Mouse (Mus musculus): ENCODE data around the gene Ccl25.

The Ccl25 gene

DNA sequence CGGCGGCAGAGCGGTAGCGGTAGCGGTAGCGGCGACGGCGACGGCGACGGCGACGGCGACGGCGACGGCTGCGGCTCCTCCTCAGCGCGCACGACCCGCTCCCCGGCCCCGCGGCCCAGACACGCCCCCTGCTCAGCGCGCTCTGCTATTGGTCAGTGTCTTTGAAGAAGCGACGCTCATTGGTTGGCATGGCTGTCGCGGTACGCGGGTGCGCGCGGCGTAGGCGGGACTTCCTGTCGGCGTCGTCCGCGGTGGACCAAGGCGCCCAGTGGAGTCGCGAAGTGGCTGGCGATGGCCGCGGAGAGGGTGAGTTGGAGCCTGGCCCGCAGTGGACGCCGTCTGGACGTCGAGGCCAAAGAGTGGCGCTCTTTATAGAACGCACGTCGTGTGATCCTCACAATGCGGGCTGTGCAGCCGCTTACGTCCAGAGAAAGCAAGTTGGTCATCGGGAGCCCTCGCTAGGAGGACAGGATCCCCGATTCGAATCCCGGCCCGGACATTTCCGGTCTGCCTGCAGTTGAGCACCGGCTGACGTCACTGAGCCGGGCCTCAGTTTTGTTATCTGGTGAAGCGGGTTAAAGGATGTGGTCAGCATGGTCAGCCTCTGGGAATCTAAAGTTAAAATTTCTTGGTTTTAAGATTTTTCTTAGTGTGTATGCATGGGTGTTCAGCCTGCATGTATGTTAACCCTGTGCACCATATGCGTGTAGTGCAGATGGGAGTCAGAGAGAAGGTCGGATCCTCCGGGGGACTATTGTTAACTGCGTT lies at the start of gene Ccl25, which contains the start of gene Elavl1:
Gene Ccl25, plus strand, starts transcription at position 228 of the 768 bp plus-strand sequence.
Gene Elavl1, minus strand, starts transcription at position 431 of the 768 bp plus-strand sequence.
- peak; percentile 99 for DNase-seq (ENCODE audit: low read depth, low spot score)

DNA sequence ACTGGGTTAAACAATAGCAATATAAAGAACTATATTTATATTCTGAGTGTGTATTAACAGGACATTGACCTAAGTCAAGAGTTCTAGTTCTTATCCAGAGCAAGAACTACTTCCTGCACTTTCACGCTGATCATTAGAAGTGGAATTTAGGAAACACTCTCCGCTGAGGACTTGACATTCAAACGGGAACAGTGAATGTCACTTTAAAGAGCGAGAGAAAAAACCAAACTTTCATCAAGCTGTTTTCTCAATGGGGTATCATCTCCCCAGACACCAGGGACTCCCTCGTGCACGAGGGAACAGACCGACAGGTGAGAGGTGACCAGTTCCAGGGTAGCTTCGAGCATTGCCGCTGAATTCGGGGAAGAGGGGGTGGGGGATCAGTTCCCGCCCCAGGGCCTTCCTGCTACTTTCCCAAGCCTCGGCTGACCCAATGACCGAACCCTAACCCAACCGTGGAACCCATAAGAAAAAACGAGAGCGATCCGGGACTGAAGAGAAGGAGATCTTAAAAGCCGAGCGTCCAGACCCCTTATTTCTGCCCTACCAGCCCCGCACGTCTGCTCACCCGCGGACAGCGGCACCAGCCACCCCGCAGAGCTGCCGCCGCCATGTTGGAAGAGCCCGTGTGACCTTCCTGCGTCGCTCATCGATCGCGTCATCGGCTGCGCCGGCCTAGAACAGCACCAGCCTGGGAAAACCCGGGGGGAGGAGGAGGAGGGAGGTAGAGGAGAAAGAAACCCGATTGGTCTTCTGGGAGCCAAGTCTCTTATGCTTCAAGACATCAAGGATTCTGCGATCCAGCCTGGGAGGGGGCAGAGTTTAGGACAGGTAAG lies 49.5 kb upstream of the Ccl25 start, which contains the start of gene Timm44:
Gene Timm44, minus strand, starts transcription at position 639 of the 836 bp plus-strand sequence.
- peak; percentile 99 for DNase-seq (ENCODE audit: low read depth, low spot score)

DNA sequence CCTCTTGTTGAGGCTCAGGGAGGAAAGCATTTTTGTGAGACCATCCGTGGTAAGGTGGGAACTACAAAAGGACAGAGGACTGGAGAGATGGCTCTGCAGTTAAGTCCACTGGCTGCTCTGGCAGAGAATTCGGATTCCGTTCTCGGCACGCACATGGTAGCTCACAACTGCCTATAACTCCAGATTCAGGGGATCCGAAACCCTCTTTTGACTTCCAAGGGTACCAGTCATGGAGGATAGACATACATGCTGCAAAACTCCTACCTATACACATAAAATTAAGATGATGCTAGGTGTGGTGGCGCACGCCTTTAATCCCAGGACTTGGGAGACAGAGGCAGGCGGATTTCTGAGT lies 48.9 kb upstream of the Ccl25 start:
- DNase-seq (ENCODE audit: low read depth, low spot score) = no peak

DNA sequence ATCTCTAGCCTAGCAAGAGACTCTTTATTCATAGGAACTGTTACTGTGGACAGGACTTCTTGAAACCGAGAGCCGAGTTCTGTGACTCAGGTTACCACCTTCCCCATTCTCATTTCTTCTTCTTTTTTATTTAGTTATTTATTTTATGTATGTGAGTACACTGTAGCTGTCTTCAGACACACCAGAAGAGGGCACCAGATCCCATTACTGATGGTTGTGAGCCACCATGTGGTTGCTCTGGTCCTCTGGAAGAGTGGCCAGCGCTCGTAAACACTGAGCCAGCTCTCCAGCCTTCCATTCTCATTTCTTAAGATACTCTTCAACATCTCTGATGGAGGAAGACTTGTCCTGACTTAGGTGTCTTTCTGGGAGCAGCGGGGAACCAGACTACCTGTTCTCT lies 32.3 kb upstream of the Ccl25 start:
- DNase-seq (ENCODE audit: low read depth, low spot score) = no peak

- DNase-seq (ENCODE audit: low read depth, low spot score) = no peak
Observed at GRCm38 (mm10) chr8:4297822-4298221, 27.2 kb upstream of the Ccl25 start.

GRCm38 (mm10) chr8:4304124-4304547 lies 20.9 kb upstream of the Ccl25 start:
- no peak for DNase-seq (ENCODE audit: low read depth, low spot score)

GRCm38 (mm10) chr8:4305838-4306237 lies 19.2 kb upstream of the Ccl25 start:
- DNase-seq (ENCODE audit: low read depth, low spot score) = no peak

- no peak for DNase-seq (ENCODE audit: low read depth, low spot score)
Observed at GRCm38 (mm10) chr8:4312104-4312503, 12.9 kb upstream of the Ccl25 start.

DNA sequence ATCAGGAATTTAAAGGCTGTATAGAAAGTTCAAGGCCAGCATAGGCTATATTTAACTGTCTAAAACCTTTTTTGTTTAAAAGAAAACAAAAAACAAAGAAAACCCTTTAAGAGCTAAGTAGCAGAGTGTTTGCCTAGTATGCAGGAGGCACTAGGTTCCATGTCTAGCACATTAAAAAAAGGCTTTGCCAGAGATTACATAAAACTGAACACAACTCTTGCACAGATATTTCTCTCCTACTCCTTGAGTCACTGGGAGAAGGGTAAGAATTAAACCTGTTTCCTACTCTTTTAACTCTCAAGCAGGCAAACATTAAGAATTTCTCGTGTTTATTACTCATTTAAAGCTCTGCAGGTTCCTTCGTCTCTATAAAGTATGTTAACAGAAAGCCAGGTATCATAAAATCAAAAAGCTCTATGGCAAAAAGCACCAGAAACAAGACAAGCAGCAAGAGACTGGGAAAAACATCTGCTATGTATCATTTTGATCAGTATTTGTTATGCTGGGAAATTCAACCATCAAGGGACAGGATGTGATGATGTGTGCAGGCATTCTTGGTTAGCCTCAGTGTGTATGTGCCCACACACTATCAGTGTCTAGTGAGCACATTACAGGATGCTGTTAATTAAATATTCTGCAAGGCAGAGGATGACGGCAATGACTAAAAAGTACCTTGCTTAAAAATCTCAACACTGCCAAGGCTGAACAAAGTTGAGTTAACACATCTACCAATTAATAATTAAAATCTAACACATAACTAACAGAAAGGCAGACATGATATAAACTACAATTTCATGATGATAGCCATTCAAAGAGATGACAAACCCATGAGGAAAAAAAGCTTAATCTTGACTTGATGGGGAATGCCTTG lies 11.5 kb upstream of the Ccl25 start:
- peak; percentile 57 for DNase-seq (ENCODE audit: low read depth, low spot score)

GRCm38 (mm10) chr8:4314852-4315251 lies 10.2 kb upstream of the Ccl25 start:
- no peak for DNase-seq (ENCODE audit: low read depth, low spot score)

DNA sequence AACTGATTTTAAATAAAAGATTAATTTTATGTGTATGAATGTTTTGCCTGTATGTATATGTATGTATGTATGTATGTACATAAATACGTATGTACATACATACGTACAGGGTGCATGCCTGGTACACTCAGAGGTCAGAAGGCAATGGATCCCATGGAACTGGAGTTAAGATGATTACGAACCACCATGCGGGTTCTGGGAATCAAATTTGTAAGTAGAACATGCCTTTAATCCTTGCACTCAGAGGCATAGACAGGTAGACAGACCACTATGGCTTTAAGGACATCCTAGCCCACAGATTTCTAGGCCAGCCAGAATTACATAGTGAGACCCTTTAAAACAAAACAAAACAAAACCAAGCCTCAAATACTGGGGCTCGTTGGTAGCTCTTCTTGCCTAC lies 6.9 kb upstream of the Ccl25 start:
- no peak for DNase-seq (ENCODE audit: low read depth, low spot score)

DNA sequence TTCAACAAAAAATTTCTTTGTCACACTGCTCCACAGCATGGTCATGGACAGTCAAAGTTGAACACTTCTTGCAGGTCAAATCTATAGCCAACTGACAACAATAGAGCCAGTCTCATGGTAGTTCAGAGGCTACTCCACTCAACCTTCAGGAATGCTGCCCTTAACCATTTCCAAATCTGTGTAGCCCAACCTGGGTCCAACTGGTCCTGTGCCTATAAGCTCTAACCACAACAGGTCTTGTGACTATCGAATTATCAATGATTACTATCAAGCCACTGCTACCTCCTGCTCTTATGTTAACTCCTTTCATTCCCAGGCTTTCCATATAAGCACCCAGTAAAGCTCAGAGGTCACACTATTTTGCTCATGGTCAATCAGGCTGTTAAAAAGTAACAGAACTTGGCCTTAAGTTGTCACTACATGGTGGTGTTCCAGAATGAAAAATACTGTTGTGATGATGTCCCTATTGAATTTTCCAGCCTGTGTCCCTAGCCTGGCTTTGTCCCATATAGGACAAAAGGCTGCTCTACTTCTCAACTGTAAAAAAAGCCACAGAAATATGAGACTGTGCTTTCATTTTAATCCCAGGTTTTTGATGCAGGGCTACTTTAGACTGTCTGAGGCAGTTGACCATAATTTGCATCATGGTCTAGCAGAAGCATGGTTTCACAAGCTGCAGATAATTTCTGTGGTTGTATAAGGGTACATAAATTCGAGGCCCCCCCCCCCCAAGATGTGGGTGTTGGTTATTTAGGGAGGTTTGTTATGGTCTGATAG lies 6.0 kb upstream of the Ccl25 start:
- DNase-seq (ENCODE audit: low read depth, low spot score) = no peak

- DNase-seq (ENCODE audit: low read depth, low spot score) = no peak
Observed at GRCm38 (mm10) chr8:4319573-4319872, 5.5 kb upstream of the Ccl25 start.

DNA sequence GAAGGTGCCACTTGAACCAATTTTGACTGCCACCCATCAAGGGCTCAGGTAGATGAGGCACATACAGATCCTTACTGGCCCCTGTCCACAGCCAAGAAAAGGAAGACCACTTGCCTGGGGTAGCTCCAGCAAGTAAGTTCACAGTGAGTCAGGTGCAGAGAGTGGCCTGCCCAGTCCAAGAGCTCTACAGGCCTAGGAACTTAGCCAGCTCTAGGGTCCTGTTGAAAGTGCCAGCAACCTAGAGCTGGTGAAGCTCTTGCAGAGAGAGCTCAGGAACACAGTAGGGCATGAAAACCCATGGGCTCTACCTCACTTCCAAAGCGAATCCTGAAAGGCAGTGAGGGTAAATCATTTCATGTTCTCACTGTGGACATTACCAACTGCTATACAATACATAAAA lies 4.6 kb upstream of the Ccl25 start:
- no peak for DNase-seq (ENCODE audit: low read depth, low spot score)

DNA sequence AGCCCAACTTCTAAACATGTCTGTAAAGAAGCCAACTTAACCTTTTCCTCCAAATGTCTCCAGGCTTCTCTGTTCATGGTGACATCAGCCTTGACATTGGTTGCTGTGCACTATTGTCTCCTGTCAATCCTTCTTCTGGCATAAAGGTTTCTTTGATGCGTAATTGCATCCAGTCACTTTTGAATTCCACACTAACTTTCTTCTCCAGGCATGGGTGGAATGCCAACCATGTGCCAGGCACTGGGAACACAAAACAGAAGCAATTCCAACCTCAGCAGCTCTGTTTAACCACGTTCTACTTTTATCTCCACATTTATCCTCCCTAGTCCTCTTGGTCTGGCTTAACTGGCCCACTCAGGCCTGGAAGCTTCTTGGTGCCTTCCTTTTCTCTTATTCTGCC lies 4.0 kb upstream of the Ccl25 start:
- DNase-seq (ENCODE audit: low read depth, low spot score) = peak; percentile 10

DNA sequence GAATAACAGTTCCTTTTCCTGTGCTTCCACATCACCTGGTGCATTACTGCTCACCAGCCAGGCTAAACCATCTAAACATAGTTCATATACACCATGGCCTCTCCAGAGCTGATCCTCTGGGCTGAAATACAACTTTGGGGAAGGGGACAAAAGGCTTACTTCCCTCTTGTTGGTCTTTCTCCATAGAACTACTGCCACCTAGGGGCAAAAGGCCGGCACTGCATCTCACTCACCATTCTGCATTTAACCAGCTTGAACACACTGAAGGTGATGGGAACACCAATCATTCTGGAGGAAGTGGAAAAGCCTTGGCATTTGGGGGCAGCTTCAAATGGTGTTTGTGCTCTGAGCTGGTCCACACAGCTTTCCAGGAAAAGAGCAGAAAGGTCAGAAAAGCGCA lies 2.5 kb upstream of the Ccl25 start:
- DNase-seq (ENCODE audit: low read depth, low spot score) = peak; percentile 86

GRCm38 (mm10) chr8:4323917-4324316 lies 1.1 kb upstream of the Ccl25 start:
- no peak for DNase-seq (ENCODE audit: low read depth, low spot score)

DNA sequence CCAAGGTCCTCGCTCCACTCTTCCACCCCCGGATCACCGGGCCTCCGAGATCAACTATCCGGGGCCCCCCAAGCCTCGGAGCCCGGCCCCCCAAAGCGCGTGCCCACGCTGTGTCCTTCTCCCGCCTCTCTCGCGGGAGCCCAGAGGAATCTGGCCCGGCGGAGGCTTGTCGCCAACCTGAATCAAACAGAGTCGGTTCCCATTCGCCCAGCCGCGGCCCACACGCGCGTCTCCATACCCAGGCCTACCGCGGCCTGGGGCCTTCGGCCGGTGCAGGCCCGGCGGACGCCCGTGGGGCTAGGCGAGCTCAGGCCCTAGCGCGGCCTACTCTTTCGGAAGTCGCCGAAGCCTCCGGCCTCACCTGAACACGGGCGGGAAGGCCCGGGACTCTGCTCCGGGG lies 485 bp upstream of the Ccl25 start:
- no peak for DNase-seq (ENCODE audit: low read depth, low spot score)

GRCm38 (mm10) chr8:4325751-4326036 lies 684 bp downstream of the Ccl25 start:
- no peak for DNase-seq (ENCODE audit: low read depth, low spot score)

DNA sequence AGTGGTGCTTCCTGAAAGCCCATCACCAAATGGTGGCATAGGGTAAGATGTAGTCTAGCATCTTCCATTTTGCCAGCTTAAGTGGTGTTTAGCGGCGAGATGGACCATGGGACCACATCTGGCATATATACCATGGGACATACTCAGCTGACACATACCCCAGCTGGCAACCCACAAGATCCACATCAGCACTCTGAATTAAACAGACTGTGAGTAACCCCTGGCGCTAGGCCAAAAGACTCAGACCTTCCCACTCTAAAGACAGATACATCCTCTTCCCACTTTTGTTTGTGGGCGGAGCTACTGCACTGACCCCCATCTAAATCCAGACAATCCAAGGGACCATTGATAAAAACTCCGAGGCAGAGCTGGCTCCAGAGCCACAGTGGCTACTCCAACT lies 4.0 kb downstream of the Ccl25 start:
- DNase-seq (ENCODE audit: low read depth, low spot score) = no peak

GRCm38 (mm10) chr8:4333966-4334365 lies 9.0 kb downstream of the Ccl25 start:
- no peak for DNase-seq (ENCODE audit: low read depth, low spot score)
